Mouse (Mus musculus) liver, embryonic 14.5 days (tissue): ENCODE results near the gene Iqsec1.

Source experiments
- CTCF ChIP-seq: IDR thresholded peaks from 2 replicates; pipeline ENCODE4 v1.5.1; 2016; ENCODE audit warnings: antibody characterized with exemption, low read depth, control low read depth
- EP300 ChIP-seq: IDR thresholded peaks from 2 replicates; pipeline ENCODE4 v1.6.1; 2016; ENCODE audit warnings: antibody characterized with exemption, low read depth

GRCm38 (mm10) chr6:90615362-90615761, 373.1 kb downstream of the Iqsec1 start:
- TF ChIP-seq EP300 = no peak
- TF ChIP-seq CTCF = no peak
